Mouse (Mus musculus): ENCODE data around the gene Acsf2.

Gene Acsf2

GRCm38 (mm10) chr11:94600447-94600846 is 1.2 kb downstream of the Acsf2 start:
- no peak for DNase-seq (ENCODE audit: low read depth in 2 of 2, low spot score in 2 of 2)

GRCm38 (mm10) chr11:94598437-94599120 is 3.1 kb downstream of the Acsf2 start:
- no peak for DNase-seq (ENCODE audit: low read depth in 2 of 2, low spot score in 2 of 2)

GRCm38 (mm10) chr11:94597319-94597718 is 4.4 kb downstream of the Acsf2 start:
- DNase-seq (ENCODE audit: low read depth in 2 of 2, low spot score in 2 of 2): no peak

- DNase-seq (ENCODE audit: low read depth in 2 of 2, low spot score in 2 of 2): peak; percentile 42 to 67
Observed at GRCm38 (mm10) chr11:94596311-94596852, 5.3 kb downstream of the Acsf2 start.

GRCm38 (mm10) chr11:94587511-94587910 is 14.2 kb downstream of the Acsf2 start:
- no peak for DNase-seq (ENCODE audit: low read depth in 2 of 2, low spot score in 2 of 2)

GRCm38 (mm10) chr11:94585091-94585490 is 16.6 kb downstream of the Acsf2 start:
- DNase-seq (ENCODE audit: low read depth in 2 of 2, low spot score in 2 of 2): no peak

- no peak for DNase-seq (ENCODE audit: low read depth in 2 of 2, low spot score in 2 of 2)
Observed at GRCm38 (mm10) chr11:94580111-94580740, 21.4 kb downstream of the Acsf2 start.

GRCm38 (mm10) chr11:94576361-94576760 is 25.3 kb downstream of the Acsf2 start:
- DNase-seq (ENCODE audit: low read depth in 2 of 2, low spot score in 2 of 2): no peak

- no peak for DNase-seq (ENCODE audit: low read depth in 2 of 2, low spot score in 2 of 2)
Observed at GRCm38 (mm10) chr11:94575036-94575435, 26.6 kb downstream of the Acsf2 start.

GRCm38 (mm10) chr11:94574560-94574959 is 27.1 kb downstream of the Acsf2 start:
- no peak for DNase-seq (ENCODE audit: low read depth in 2 of 2, low spot score in 2 of 2)

- no peak for DNase-seq (ENCODE audit: low read depth in 2 of 2, low spot score in 2 of 2)
Observed at GRCm38 (mm10) chr11:94571850-94572249, 29.8 kb downstream of the Acsf2 start.

- DNase-seq (ENCODE audit: low read depth in 2 of 2, low spot score in 2 of 2): no peak
Observed at GRCm38 (mm10) chr11:94570612-94571011, 31.1 kb downstream of the Acsf2 start.

GRCm38 (mm10) chr11:94567326-94567725 is 34.3 kb downstream of the Acsf2 start:
- DNase-seq (ENCODE audit: low read depth in 2 of 2, low spot score in 2 of 2): no peak

GRCm38 (mm10) chr11:94566534-94566933 is 35.1 kb downstream of the Acsf2 start:
- no peak for DNase-seq (ENCODE audit: low read depth in 2 of 2, low spot score in 2 of 2)

- DNase-seq (ENCODE audit: low read depth in 2 of 2, low spot score in 2 of 2): no peak
Observed at GRCm38 (mm10) chr11:94565151-94565479, 36.6 kb downstream of the Acsf2 start.

GRCm38 (mm10) chr11:94564437-94565150 is 37.1 kb downstream of the Acsf2 start, which contains the start of gene Chad:
Chad (plus strand) TSS chr11:94565047.
- no peak for DNase-seq (ENCODE audit: low read depth in 2 of 2, low spot score in 2 of 2)

- no peak for DNase-seq (ENCODE audit: low read depth in 2 of 2, low spot score in 2 of 2)
Observed at GRCm38 (mm10) chr11:94563821-94564220, 37.9 kb downstream of the Acsf2 start.

GRCm38 (mm10) chr11:94563383-94563782 is 38.3 kb downstream of the Acsf2 start:
- no peak for DNase-seq (ENCODE audit: low read depth in 2 of 2, low spot score in 2 of 2)

GRCm38 (mm10) chr11:94558226-94558625 is 43.4 kb downstream of the Acsf2 start:
- no peak for DNase-seq (ENCODE audit: low read depth in 2 of 2, low spot score in 2 of 2)

- no peak for DNase-seq (ENCODE audit: low read depth in 2 of 2, low spot score in 2 of 2)
Observed at GRCm38 (mm10) chr11:94550442-94550744, 51.3 kb downstream of the Acsf2 start.

GRCm38 (mm10) chr11:94549691-94550441 is 51.8 kb downstream of the Acsf2 start:
- DNase-seq (ENCODE audit: low read depth in 2 of 2, low spot score in 2 of 2): no peak
